ENCODE assay signal across 9 mouse cellular contexts in the genomic region with DNA sequence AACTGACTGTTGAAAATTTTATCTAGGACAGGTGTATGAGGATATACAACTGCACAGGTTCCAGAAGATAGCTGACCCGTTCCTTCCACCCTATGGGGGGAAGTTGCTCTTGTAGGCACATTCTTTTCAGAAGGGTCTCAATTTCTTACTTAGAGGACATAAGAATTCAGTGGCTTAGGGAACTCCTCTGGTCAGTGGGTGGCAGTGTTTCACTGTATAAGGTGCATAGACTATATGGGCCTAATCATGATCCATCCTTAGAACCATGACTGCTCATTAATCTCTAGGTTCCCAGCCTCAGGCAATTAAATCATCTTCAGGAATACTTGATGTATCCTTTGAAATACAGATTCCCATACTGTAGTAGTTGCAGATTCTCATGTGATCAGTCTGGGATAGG. TPM values are rescaled to one million over a fixed set of nuclear protein-coding genes. Genes with fewer than 3 reads are reported as not detected.
DNase-seq lines count a peak whose midpoint lies in the region; ATAC-seq and TF ChIP-seq lines count a peak whose summit lies in the region.
"Had no signal": no experiment of that assay in that cellular context is flagged by ENCODE, and none has a peak within 500 bp of the region (broad histone marks: within the 10 kb centered on the region; RNA-seq: fewer than 3 reads in every experiment).

No protein-coding gene starts in this region.

- TF ChIP-seq CTCF in layer of hippocampus, adult 2 months (conservative IDR thresholded peaks at IDR 0.05) = peak; percentile 71

- no peak overlapping the region for H3K4me2 ChIP-seq in forebrain, embryonic 15.5 days (replicated peaks)
- no peak overlapping the region for H3K4me2 ChIP-seq in forebrain, embryonic 13.5 days
- H3K4me2 ChIP-seq: heart, embryonic 15.5 days had no signal

- no peak overlapping the region for H3K4me3 ChIP-seq in forebrain, embryonic 15.5 days
- no peak overlapping the region for H3K4me3 ChIP-seq in forebrain, embryonic 13.5 days
- no peak overlapping the region for H3K4me3 ChIP-seq in layer of hippocampus, adult 2 months
- H3K4me3 ChIP-seq: heart, embryonic 15.5 days had no signal

- no peaks in the 10 kb centered on the region for H3K27me3 ChIP-seq in forebrain, embryonic 15.5 days
- H3K27me3 ChIP-seq in forebrain, embryonic 13.5 days = no peaks in the 10 kb centered on the region
- H3K27me3 ChIP-seq: heart, embryonic 15.5 days had no signal

- 78% methylated on average over 1 of the region's 1 CpGs for WGBS in forebrain, embryonic 15.5 days
- WGBS in forebrain, embryonic 13.5 days = 71% methylated on average over 1 of the region's 1 CpGs

- no peaks in the 10 kb centered on the region for H3K4me1 ChIP-seq in forebrain, embryonic 15.5 days
- no peaks in the 10 kb centered on the region for H3K4me1 ChIP-seq in forebrain, embryonic 13.5 days
- H3K4me1 ChIP-seq: heart, embryonic 15.5 days had no signal

- H3K27ac ChIP-seq in forebrain, embryonic 15.5 days (replicated peaks) = no peak overlapping the region
- H3K27ac ChIP-seq in forebrain, embryonic 13.5 days = no peak overlapping the region
- H3K27ac ChIP-seq in layer of hippocampus, adult 2 months = no peak overlapping the region
- H3K27ac ChIP-seq: heart, embryonic 15.5 days had no signal

- H3K9me3 ChIP-seq in forebrain, embryonic 15.5 days = no peaks in the 10 kb centered on the region
- no peaks in the 10 kb centered on the region for H3K9me3 ChIP-seq in forebrain, embryonic 13.5 days (replicated peaks)
- H3K9me3 ChIP-seq: heart, embryonic 15.5 days had no signal

- DNase-seq in spleen, postnatal 10 days (ENCODE audit: low spot score in 2 of 2) = peak; percentile 11 to 49
- no peak for DNase-seq in spleen, postnatal 4 days (ENCODE audit: low spot score in 2 of 2)
- DNase-seq in layer of hippocampus, adult 2 months (ENCODE audit: low spot score in 2 of 2) = peak in 1 of 2 experiments; percentile 14
- DNase-seq in retina, postnatal 1 day = peak; percentile 35
- DNase-seq in cerebellum, adult 8-10 months = no peak

- no peak overlapping the region for H3K9ac ChIP-seq in forebrain, embryonic 15.5 days (replicated peaks)
- no peak overlapping the region for H3K9ac ChIP-seq in forebrain, embryonic 13.5 days
- H3K9ac ChIP-seq: heart, embryonic 15.5 days had no signal

- 0 out of 2 replicates have a peak, but pooled peaks have one; percentile 16 for ATAC-seq in forebrain, embryonic 15.5 days (replicated peaks)
- ATAC-seq in forebrain, embryonic 13.5 days = no peak
- peak; percentile 76; the same call in 1 of the 2 replicates for ATAC-seq in frontal cortex, adult (ENCODE audit: low TSS enrichment)

- H3K36me3 ChIP-seq in forebrain, embryonic 15.5 days = no peaks in the 10 kb centered on the region
- no peaks in the 10 kb centered on the region for H3K36me3 ChIP-seq in forebrain, embryonic 13.5 days (ENCODE audit: poor library complexity, severe bottlenecking)
- H3K36me3 ChIP-seq: heart, embryonic 15.5 days had no signal

RNA-seq across cellular contexts. Expression of gene Rgs1, which starts 5.5 kb away (rescaled TPM):
- not detected in 2 replicates for polyA plus RNA-seq in forebrain, embryonic 15.5 days (2015; fragmentation: Nextera tagmentation; extraction: Ambion mirVana)
- not detected in 2 replicates for polyA plus RNA-seq in forebrain, embryonic 13.5 days (2015; fragmentation: Nextera tagmentation; extraction: Ambion mirVana)
- total RNA-seq in layer of hippocampus, adult 2 months (2021) = under 1 TPM in 1 of 2 experiments, not detected in 1; 0.27 TPM

Comparison
In these comparisons a context has a peak if more than half of its experiments do, and no peak if none do; other contexts are left out.
1. DNase-seq: peak in spleen, postnatal 10 days (2 of 2) and retina, postnatal 1 day (single experiment); none in spleen, postnatal 4 days (0 of 2) and cerebellum, adult 8-10 months (single experiment).